Mouse (Mus musculus) telencephalon, adult 2 months (tissue): Measurements from ENCODE around the gene Gm20388.

Experiments used
- DNase-seq: peaks from one replicate; pipeline ENCODE4 v3.0.0-alpha.2; 2011; ENCODE audit warnings: low read depth, low spot score

Gene Gm20388

GRCm38 (mm10) chr8:124336302-124336701 lies 4425.7 kb downstream of the Gm20388 start:
- no peak for DNase-seq

GRCm38 (mm10) chr8:124339742-124340141 lies 4429.1 kb downstream of the Gm20388 start:
- no peak for DNase-seq

- no peak for DNase-seq
Measured at GRCm38 (mm10) chr8:124340360-124341068, 4429.9 kb downstream of the Gm20388 start.

- peak; percentile 34 for DNase-seq
Measured at GRCm38 (mm10) chr8:124343151-124343550, 4432.5 kb downstream of the Gm20388 start.

GRCm38 (mm10) chr8:124343991-124344390 lies 4433.4 kb downstream of the Gm20388 start:
- no peak for DNase-seq

GRCm38 (mm10) chr8:124345098-124345497 lies 4434.5 kb downstream of the Gm20388 start:
- no peak for DNase-seq

GRCm38 (mm10) chr8:124346852-124347523 lies 4436.3 kb downstream of the Gm20388 start:
- no peak for DNase-seq

- DNase-seq, result no peak
Measured at GRCm38 (mm10) chr8:124348087-124348486, 4437.4 kb downstream of the Gm20388 start.

GRCm38 (mm10) chr8:124349663-124350062 lies 4439.0 kb downstream of the Gm20388 start:
- DNase-seq, result no peak

- no peak for DNase-seq
Measured at GRCm38 (mm10) chr8:124351636-124352035, 4441.0 kb downstream of the Gm20388 start.

GRCm38 (mm10) chr8:124360911-124361310 lies 4450.3 kb downstream of the Gm20388 start:
- no peak for DNase-seq

GRCm38 (mm10) chr8:124361773-124362427 lies 4451.3 kb downstream of the Gm20388 start:
- no peak for DNase-seq

GRCm38 (mm10) chr8:124362589-124362988 lies 4451.9 kb downstream of the Gm20388 start:
- DNase-seq, result no peak

GRCm38 (mm10) chr8:124363337-124363736 lies 4452.7 kb downstream of the Gm20388 start:
- no peak for DNase-seq

GRCm38 (mm10) chr8:124368213-124368612 lies 4457.6 kb downstream of the Gm20388 start:
- DNase-seq, result no peak

- DNase-seq, result no peak
Measured at GRCm38 (mm10) chr8:124370422-124371183, 4460.0 kb downstream of the Gm20388 start.

GRCm38 (mm10) chr8:124371410-124372123 lies 4460.9 kb downstream of the Gm20388 start:
- DNase-seq, result no peak

- no peak for DNase-seq
Measured at GRCm38 (mm10) chr8:124373753-124374152, 4463.1 kb downstream of the Gm20388 start.

GRCm38 (mm10) chr8:124375168-124375567 lies 4464.5 kb downstream of the Gm20388 start:
- no peak for DNase-seq

- no peak for DNase-seq
Measured at GRCm38 (mm10) chr8:124375727-124376126, 4465.1 kb downstream of the Gm20388 start.

GRCm38 (mm10) chr8:124376406-124376805 lies 4465.8 kb downstream of the Gm20388 start:
- DNase-seq, result no peak
